ENCODE assay signal across 8 mouse cellular contexts in the genomic region with DNA sequence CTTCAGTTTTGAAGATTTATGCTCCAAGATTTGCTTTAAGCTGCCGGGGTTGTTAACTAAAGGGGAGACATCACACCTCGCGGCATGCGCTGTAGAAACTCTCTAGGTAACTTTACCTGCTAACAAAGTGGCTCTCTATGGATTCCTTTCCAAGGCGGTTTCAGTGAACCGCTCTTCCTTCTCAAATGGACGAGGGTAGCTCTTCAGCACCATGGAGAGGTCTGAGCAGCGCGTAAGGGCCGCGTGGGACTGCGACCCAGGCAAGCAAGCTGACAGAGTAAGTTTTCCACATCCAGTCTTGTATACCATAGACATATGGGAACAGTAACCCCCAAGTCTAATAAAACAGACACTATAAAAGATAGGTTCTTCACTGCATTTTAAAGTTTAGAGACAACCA. TPM values are rescaled to one million over a fixed set of nuclear protein-coding genes. Genes with fewer than 3 reads are reported as not detected.
A peak's percentile ranks its signal among the peaks of the same experiment; 100 is the strongest.
DNase-seq lines count a peak whose midpoint lies in the region; ATAC-seq and TF ChIP-seq lines count a peak whose summit lies in the region.

A gene (plus strand): TSS at position 72 of the 400 bp plus-strand sequence.

- no peak within 1 kb of the TSS for H3K4me2 ChIP-seq in hindbrain, embryonic 15.5 days
- H3K4me2 ChIP-seq in midbrain, embryonic 16.5 days (ENCODE audit: low read length), result no peak within 1 kb of the TSS

- TF ChIP-seq POLR2A in ES-Bruce4 (IDR thresholded peaks at IDR 0.05; ENCODE audit: insufficient read depth, low read length), result no peak

- no peak within 1 kb of the TSS for H3K9ac ChIP-seq in ES-Bruce4 (ENCODE audit: low read depth, poor library complexity, severe bottlenecking)
- H3K9ac ChIP-seq in hindbrain, embryonic 15.5 days, result no peak within 1 kb of the TSS
- H3K9ac ChIP-seq in midbrain, embryonic 16.5 days (ENCODE audit: low read depth, low read length), result no peak within 1 kb of the TSS

- no peak within 1 kb of the TSS for H3K4me3 ChIP-seq in ES-Bruce4 (ENCODE audit: low read depth, low read length)
- no peak within 1 kb of the TSS for H3K4me3 ChIP-seq in hindbrain, embryonic 15.5 days
- no peak within 1 kb of the TSS for H3K4me3 ChIP-seq in midbrain, embryonic 16.5 days (ENCODE audit: low read depth, low read length)

- no peaks in the 10 kb centered on the region for H3K4me1 ChIP-seq in ES-Bruce4 (ENCODE audit: control insufficient read depth, insufficient read depth, low read length)
- H3K4me1 ChIP-seq in hindbrain, embryonic 15.5 days (replicated peaks), result no peaks in the 10 kb centered on the region
- H3K4me1 ChIP-seq in midbrain, embryonic 16.5 days (ENCODE audit: control insufficient read depth, insufficient read depth, low read length), result no peaks in the 10 kb centered on the region

- DNase-seq in adrenal gland, adult 2 months, result peak; percentile 35
- DNase-seq in forelimb bud, embryonic 11.5 days (ENCODE audit: low read depth, low spot score), result peak; percentile 82
- DNase-seq in left cerebral cortex, postnatal 4 days, result peak; percentile 17
- no peak for DNase-seq in frontal cortex, postnatal 25 days (ENCODE audit: low spot score in 2 of 2)

- H3K27me3 ChIP-seq in ES-Bruce4 (ENCODE audit: control insufficient read depth, insufficient read depth, low read length, poor library complexity, severe bottlenecking), result no peaks in the 10 kb centered on the region
- no peaks in the 10 kb centered on the region for H3K27me3 ChIP-seq in hindbrain, embryonic 15.5 days
- H3K27me3 ChIP-seq in midbrain, embryonic 16.5 days (ENCODE audit: control insufficient read depth, insufficient read depth, low read depth, low read length), result no peaks in the 10 kb centered on the region

- no peaks in the 10 kb centered on the region for H3K9me3 ChIP-seq in ES-Bruce4 (replicated peaks; ENCODE audit: control insufficient read depth, insufficient read depth, low read length, poor library complexity, severe bottlenecking)
- no peaks in the 10 kb centered on the region for H3K9me3 ChIP-seq in hindbrain, embryonic 15.5 days
- no peaks in the 10 kb centered on the region for H3K9me3 ChIP-seq in midbrain, embryonic 16.5 days (replicated peaks; ENCODE audit: control insufficient read depth, low read length, poor library complexity, severe bottlenecking)

- intact Hi-C loops in left cerebral cortex, postnatal 4 days (cut with DNase I), result loop anchor here (10.0 kb wide), 1 partner anchor 430 kb away; no protein-coding TSS in a partner anchor

- WGBS in hindbrain, embryonic 15.5 days, result 47% methylated on average over 12 of the region's 12 CpGs
- 37% methylated on average over 12 of the region's 12 CpGs for WGBS in midbrain, embryonic 16.5 days

- TF ChIP-seq EP300 in ES-Bruce4 (IDR thresholded peaks at IDR 0.05; ENCODE audit: insufficient read depth, low read depth, low read length), result no peak

- H3K36me3 ChIP-seq in ES-Bruce4 (ENCODE audit: control insufficient read depth, insufficient read depth, low read length, poor library complexity, severe bottlenecking), result no peaks in the 10 kb centered on the region
- H3K36me3 ChIP-seq in hindbrain, embryonic 15.5 days, result no peaks in the 10 kb centered on the region
- no peaks in the 10 kb centered on the region for H3K36me3 ChIP-seq in midbrain, embryonic 16.5 days (ENCODE audit: control insufficient read depth, insufficient read depth, low read length)

- TF ChIP-seq CTCF in ES-Bruce4 (IDR thresholded peaks at IDR 0.05; ENCODE audit: low read depth, low read length), result no peak

- ATAC-seq in hindbrain, embryonic 15.5 days (ENCODE audit: low FRiP score, low read depth), result no peak
- no peak for ATAC-seq in midbrain, embryonic 16.5 days
- no peak for ATAC-seq in monocyte, adult 5-6 weeks (replicated peaks; ENCODE audit: insufficient number of reproducible peaks, low FRiP score, low TSS enrichment, poor library complexity, severe bottlenecking)

- no peak within 1 kb of the TSS for H3K27ac ChIP-seq in ES-Bruce4 (ENCODE audit: insufficient read depth, low read length)
- H3K27ac ChIP-seq in hindbrain, embryonic 15.5 days (replicated peaks), result no peak within 1 kb of the TSS
- H3K27ac ChIP-seq in midbrain, embryonic 16.5 days (ENCODE audit: low read length), result no peak within 1 kb of the TSS

RNA-seq across cellular contexts. Expression of the gene that starts here (rescaled TPM):
- polyA plus RNA-seq in ES-Bruce4 (2011; ENCODE audit: insufficient read depth, insufficient read length, low read depth, missing spikeins), result 82.1 and 85.2 TPM in 2 replicates
- total RNA-seq in adrenal gland, adult 2 months (2021), result 10 to 100 TPM in 1 of 2 experiments, 1 to 10 TPM in 1; 7.2 to 10.5 TPM
- polyA plus RNA-seq in adrenal gland, adult 2 months (2012; rRNA removed), result 3.8 and 5.1 TPM in 2 replicates
- polyA plus RNA-seq in hindbrain, embryonic 15.5 days (2015; fragmentation: Nextera tagmentation; extraction: Ambion mirVana), result 154 and 156 TPM in 2 replicates
- total RNA-seq in left cerebral cortex, postnatal 4 days (2021), result 100 to 1,000 TPM; 113 to 126 TPM
- polyA plus RNA-seq in midbrain, embryonic 16.5 days (2015; fragmentation: Nextera tagmentation; extraction: Ambion mirVana), result 143 and 147 TPM in 2 replicates
- 0.29 to 0.39 TPM in 2 of 3 replicates, not detected in the other for total RNA-seq in monocyte, adult 5-6 weeks (2017)

Comparison
In these comparisons a context has a peak if more than half of its experiments do, and no peak if none do; other contexts are left out.
1. RNA of the gene that starts here (total RNA-seq): 113 to 126 TPM in left cerebral cortex, postnatal 4 days; 7.2 to 10.5 TPM in adrenal gland, adult 2 months and 0.29 to 0.39 TPM in monocyte, adult 5-6 weeks; every median in the first group is over 4 times any median in the second.
2. RNA of the gene that starts here (polyA plus RNA-seq): 154 to 156 TPM in hindbrain, embryonic 15.5 days, 143 to 147 TPM in midbrain, embryonic 16.5 days and 82.1 to 85.2 TPM in ES-Bruce4; 3.8 to 5.1 TPM in adrenal gland, adult 2 months; every median in the first group is over 10 times any median in the second.
3. DNase-seq: peak in adrenal gland, adult 2 months (single experiment), forelimb bud, embryonic 11.5 days (single experiment) and left cerebral cortex, postnatal 4 days (single experiment); none in frontal cortex, postnatal 25 days (0 of 2).